Mouse (Mus musculus) embryo, embryonic 11.5 days (tissue): ENCODE data around the gene Armt1.

Experiments used
- DNase-seq: peaks from one replicate; pipeline ENCODE4 v3.0.0-alpha.2; 2012; ENCODE audit warnings: low read depth, low spot score

Gene Armt1

GRCm38 (mm10) chr10:4432123-4432931 is at the start of gene Armt1, which contains the start of gene Rmnd1:
Gene Armt1 (plus strand): TSS chr10:4432467.
Gene Rmnd1 (minus strand): TSS chr10:4432388.
- DNase-seq: peak; percentile 92

GRCm38 (mm10) chr10:4384244-4384643 is 48.0 kb upstream of the Armt1 start:
- no peak for DNase-seq

GRCm38 (mm10) chr10:4386609-4387591 is 45.4 kb upstream of the Armt1 start:
- peak; percentile 95 for DNase-seq

GRCm38 (mm10) chr10:4387701-4388383 is 44.4 kb upstream of the Armt1 start, which contains the start of gene Zbtb2:
Gene Zbtb2 (minus strand): TSS chr10:4388108.
- peak; percentile 34 for DNase-seq

- no peak for DNase-seq
These were observed 43.9 kb upstream of the Armt1 start for GRCm38 (mm10) chr10:4388384-4388745.

- no peak for DNase-seq
These were observed 43.2 kb upstream of the Armt1 start for GRCm38 (mm10) chr10:4389036-4389435.

GRCm38 (mm10) chr10:4389461-4390112 is 42.7 kb upstream of the Armt1 start:
- DNase-seq: no peak

- DNase-seq: no peak
These were observed 41.7 kb upstream of the Armt1 start for GRCm38 (mm10) chr10:4390550-4390949.

- DNase-seq: no peak
These were observed 41.2 kb upstream of the Armt1 start for GRCm38 (mm10) chr10:4391076-4391475.

GRCm38 (mm10) chr10:4391851-4392250 is 40.4 kb upstream of the Armt1 start:
- DNase-seq: no peak

- DNase-seq: no peak
These were observed 36.9 kb upstream of the Armt1 start for GRCm38 (mm10) chr10:4395321-4395720.

GRCm38 (mm10) chr10:4398058-4398457 is 34.2 kb upstream of the Armt1 start:
- no peak for DNase-seq

GRCm38 (mm10) chr10:4404895-4405491 is 27.3 kb upstream of the Armt1 start:
- DNase-seq: peak; percentile 53

GRCm38 (mm10) chr10:4405511-4405910 is 26.8 kb upstream of the Armt1 start:
- no peak for DNase-seq

- no peak for DNase-seq
These were observed 25.1 kb upstream of the Armt1 start for GRCm38 (mm10) chr10:4407191-4407590.

GRCm38 (mm10) chr10:4425245-4425644 is 7.0 kb upstream of the Armt1 start:
- DNase-seq: no peak

- DNase-seq: no peak
These were observed 1.9 kb upstream of the Armt1 start for GRCm38 (mm10) chr10:4430399-4430798.

GRCm38 (mm10) chr10:4430826-4431225 is 1.4 kb upstream of the Armt1 start:
- no peak for DNase-seq

- DNase-seq: no peak
These were observed 533 bp upstream of the Armt1 start for GRCm38 (mm10) chr10:4431746-4432122.

- peak; percentile 5 for DNase-seq
These were observed 909 bp downstream of the Armt1 start for GRCm38 (mm10) chr10:4432996-4433755.
